Comparison of ENCODE assay signal across 21 mouse cellular contexts in the genomic region with DNA sequence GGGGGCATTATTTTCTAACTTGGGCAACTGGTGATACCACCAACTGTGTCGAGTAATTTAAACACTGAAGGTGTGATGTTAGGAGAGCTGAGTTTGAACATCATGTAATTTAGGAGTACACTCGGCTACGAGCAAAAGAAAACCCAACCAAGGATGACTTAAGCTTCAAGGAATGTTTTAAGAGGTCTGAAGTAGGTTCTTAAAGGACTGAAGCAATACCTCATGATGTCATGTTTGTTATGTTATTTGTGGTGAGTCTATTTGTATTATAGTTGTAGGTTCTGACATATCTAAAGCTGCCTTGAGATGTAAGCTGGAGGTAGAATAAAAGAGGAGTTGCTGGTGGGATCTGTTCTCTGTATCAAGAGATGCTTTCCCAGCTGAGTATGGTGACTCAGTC. TPM values are rescaled to one million over a fixed set of nuclear protein-coding genes. Genes with fewer than 3 reads are reported as not detected.
DNase-seq lines count a peak whose midpoint lies in the region; ATAC-seq and TF ChIP-seq lines count a peak whose summit lies in the region.
"Had no signal": no experiment of that assay in that cellular context is flagged by ENCODE, and none has a peak within 500 bp of the region (broad histone marks: within the 10 kb centered on the region; RNA-seq: fewer than 3 reads in every experiment).

No protein-coding gene starts in this region.

- no peak overlapping the region for H3K4me3 ChIP-seq in heart, embryonic 14.5 days (ENCODE audit: control insufficient read depth in 1 of 2, insufficient read depth in 1 of 2, low read depth in 1 of 2, low read length in 2 of 2)
- no peak overlapping the region for H3K4me3 ChIP-seq in lung, postnatal 0 days (ENCODE audit: low read depth, low read length)
- H3K4me3 ChIP-seq: embryonic facial prominence, embryonic 15.5 days; erythroblast, embryonic 14.5 days; forebrain, embryonic 10.5 days; forebrain, embryonic 15.5 days; heart, embryonic 12.5 days; hindbrain, embryonic 12.5 days had no signal

- H3K9ac ChIP-seq in heart, embryonic 14.5 days (ENCODE audit: low read length): no peak overlapping the region
- no peak overlapping the region; the same call in 1 of the 2 replicates for H3K9ac ChIP-seq in lung, postnatal 0 days (replicated peaks; ENCODE audit: low read depth)
- H3K9ac ChIP-seq: embryonic facial prominence, embryonic 15.5 days; forebrain, embryonic 15.5 days; heart, embryonic 12.5 days; hindbrain, embryonic 12.5 days had no signal

- peak overlapping the region; percentile 16 to 75; a peak in 1 of 4 replicates for H3K27ac ChIP-seq in heart, embryonic 14.5 days (replicated peaks in 1 of 2; ENCODE audit: control insufficient read depth in 1 of 2, insufficient read depth in 1 of 2, low read depth in 2 of 2, low read length in 2 of 2)
- peak overlapping the region; percentile 78 for H3K27ac ChIP-seq in lung, postnatal 0 days (ENCODE audit: low read length)
- H3K27ac ChIP-seq: embryonic facial prominence, embryonic 15.5 days; forebrain, embryonic 10.5 days; forebrain, embryonic 15.5 days; hindbrain, embryonic 12.5 days had no signal

- no peak for TF ChIP-seq CTCF in lung, postnatal 0 days (IDR thresholded peaks at IDR 0.05)
- peak; percentile 2 for TF ChIP-seq CTCF in Patski (IDR thresholded peaks at IDR 0.05)

- in situ Hi-C loops in Patski (cut with MboI; ENCODE audit: low pct_unique_long_range_greater_than_20kb): no loop called here

- DNase-seq in heart, postnatal 14 days: no peak
- DNase-seq in lung, postnatal 0 days (ENCODE audit: low spot score): peak; percentile 87
- no peak for DNase-seq in lung, postnatal 4 days
- no peak for DNase-seq in Patski (ENCODE audit: low read depth, low spot score)
- DNase-seq in urinary bladder, adult 18-20 months (ENCODE audit: low spot score in 2 of 2): no peak
- DNase-seq in kidney, postnatal 36 days: no peak
- DNase-seq: adrenal gland, postnatal 10 days; cerebellum, adult 11 months; cerebellum, adult 8-10 months; cerebellum, postnatal 14 days; embryo, embryonic 11 days; gastrocnemius, postnatal 10 days; heart, postnatal 4 days had no signal

- H3K36me3 ChIP-seq in heart, embryonic 14.5 days (ENCODE audit: control insufficient read depth, insufficient read depth, low read length): no peaks in the 10 kb centered on the region
- no peaks in the 10 kb centered on the region for H3K36me3 ChIP-seq in lung, postnatal 0 days (ENCODE audit: insufficient read depth, low read length)
- H3K36me3 ChIP-seq: embryonic facial prominence, embryonic 15.5 days; forebrain, embryonic 10.5 days; forebrain, embryonic 15.5 days; heart, embryonic 12.5 days; hindbrain, embryonic 12.5 days had no signal

- H3K27me3 ChIP-seq in heart, embryonic 14.5 days (ENCODE audit: control insufficient read depth, insufficient read depth, low read length): no peaks in the 10 kb centered on the region
- H3K27me3 ChIP-seq in lung, postnatal 0 days (replicated peaks; ENCODE audit: insufficient read depth, low read length): no peaks in the 10 kb centered on the region
- no peaks in the 10 kb centered on the region for H3K27me3 ChIP-seq in Patski
- H3K27me3 ChIP-seq: embryonic facial prominence, embryonic 15.5 days; heart, embryonic 12.5 days; hindbrain, embryonic 12.5 days had no signal

- CTCF ChIA-PET in Patski (lab: Charles Lee): interaction anchor here (1.1 to 1.9 kb wide), 5 partner anchors 16 to 39 kb away, joined by 3 to 6 read pairs (median 4); a partner anchor contains a TSS

- ATAC-seq in heart, embryonic 14.5 days (ENCODE audit: insufficient number of reproducible peaks, insufficient read depth, low FRiP score, low read depth): no peak
- ATAC-seq in lung, postnatal 0 days: peak; percentile 85
- peak; percentile 54 for ATAC-seq in Patski
- ATAC-seq: forebrain, embryonic 15.5 days; hindbrain, embryonic 16.5 days had no signal

- no peaks in the 10 kb centered on the region for H3K9me3 ChIP-seq in heart, embryonic 14.5 days (ENCODE audit: control insufficient read depth, low read length)
- no peaks in the 10 kb centered on the region for H3K9me3 ChIP-seq in lung, postnatal 0 days (ENCODE audit: low read length)
- H3K9me3 ChIP-seq: embryonic facial prominence, embryonic 15.5 days; forebrain, embryonic 10.5 days; forebrain, embryonic 15.5 days; heart, embryonic 12.5 days; hindbrain, embryonic 12.5 days had no signal

- peaks cover 2 to 9% of the 10 kb centered on the region in 2 experiments; a peak in 3 of 4 replicates for H3K4me1 ChIP-seq in heart, embryonic 14.5 days (ENCODE audit: control insufficient read depth in 2 of 2, insufficient read depth in 2 of 2, low read length in 2 of 2)
- peaks cover 9% of the 10 kb centered on the region; the same call in 1 of the 2 replicates for H3K4me1 ChIP-seq in lung, postnatal 0 days (ENCODE audit: insufficient read depth, low read depth, low read length)
- H3K4me1 ChIP-seq: forebrain, embryonic 10.5 days; forebrain, embryonic 15.5 days; hindbrain, embryonic 12.5 days had no signal

- TF ChIP-seq EP300 in lung, postnatal 0 days (IDR thresholded peaks at IDR 0.05): peak; percentile 90

- intact Hi-C loops in heart, postnatal 14 days (cut with DNase I): no loop called here

- POLR2A ChIA-PET in Patski (lab: Charles Lee): interaction anchor here (2.1 kb wide), 1 partner anchor 35 kb away, joined by 5 read pairs; a partner anchor contains a TSS

- WGBS in heart, embryonic 14.5 days: 49% methylated on average over 3 of the region's 3 CpGs
- 40% methylated on average over 3 of the region's 3 CpGs for WGBS in lung, postnatal 0 days

- no peak overlapping the region for H3K4me2 ChIP-seq in heart, embryonic 14.5 days (ENCODE audit: low read length)
- H3K4me2 ChIP-seq in lung, postnatal 0 days (replicated peaks; ENCODE audit: low read depth, low read length): no peak overlapping the region
- H3K4me2 ChIP-seq: embryonic facial prominence, embryonic 15.5 days; forebrain, embryonic 15.5 days; heart, embryonic 12.5 days; hindbrain, embryonic 12.5 days had no signal

RNA-seq across cellular contexts. Expression of a gene that starts 34.4 kb away (rescaled TPM):
- 15.0 and 15.4 TPM in 2 replicates for polyA plus RNA-seq in heart, embryonic 14.5 days (2014; fragmentation: Nextera tagmentation; extraction: Ambion mirVana)
- total RNA-seq in heart, postnatal 14 days (2021): 10 to 100 TPM; 19.9 to 21.0 TPM
- 13.4 and 16.3 TPM in 2 replicates for polyA plus RNA-seq in lung, postnatal 0 days (2015; fragmentation: Nextera tagmentation; extraction: Ambion mirVana)
- polyA plus RNA-seq in Patski (2021): 33.4 TPM
